Comparison of ENCODE assay signal across 15 mouse cellular contexts in the genomic region with DNA sequence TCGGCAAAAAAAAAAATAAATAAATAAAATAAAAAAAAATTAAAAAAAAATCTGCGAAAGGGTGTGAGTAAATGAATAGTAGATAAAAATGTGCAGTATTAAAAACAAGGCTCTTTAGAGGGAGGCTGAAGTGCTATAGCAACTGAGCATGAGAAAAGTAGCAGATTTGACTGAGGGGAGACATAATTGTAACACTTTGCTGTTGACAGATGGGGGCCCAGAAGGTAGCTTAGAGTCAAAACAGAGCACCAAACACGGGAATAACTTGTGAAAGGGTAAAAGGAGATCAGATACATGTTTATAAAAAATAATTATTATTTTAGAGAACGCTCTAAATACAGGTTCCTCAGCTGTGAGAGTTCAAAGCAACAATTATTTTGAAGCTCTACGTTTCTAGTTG.
"Had no signal": no experiment of that assay in that cellular context is flagged by ENCODE, and none has a peak within 500 bp of the region (broad histone marks: within the 10 kb centered on the region; RNA-seq: fewer than 3 reads in every experiment).

No protein-coding gene starts in this region.

- DNase-seq: kidney, adult 11 months; kidney, adult 8-10 months; kidney, postnatal 10 days; kidney, postnatal 36 days; liver, embryonic 13.5 days; lung, adult 2 months; lung, postnatal 14 days; lung, postnatal 4 days; midbrain, embryonic 14.5 days; right cerebral cortex, adult 18-20 months; right cerebral cortex, postnatal 4 days; thymus, postnatal 25 days had no signal

- H3K27ac ChIP-seq: intestine, embryonic 15.5 days; kidney, embryonic 15.5 days; liver, embryonic 13.5 days; stomach, postnatal 0 days had no signal

- H3K4me3 ChIP-seq: intestine, embryonic 15.5 days; kidney, embryonic 15.5 days; liver, embryonic 13.5 days had no signal
